Mouse (Mus musculus) large intestine, adult 2 months (tissue): ENCODE results near the gene Msantd3. TPM values are rescaled to one million over a fixed set of nuclear protein-coding genes. Genes with fewer than 3 reads are reported as not detected.

Experiments
- DNase-seq: peaks from one replicate; pipeline ENCODE4 v3.0.0-alpha.2; 2012; ENCODE audit warnings: low read depth, low spot score
- WGBS: fragments of 180-500 bp; shearing (Covaris S2); methylation state at CpG from one replicate; pipeline ENCODE4 v1.1.7; 2018; 5-methylcytosine and 5-hydroxymethylcytosine counted together
- polyA plus RNA-seq: library from polyadenylated mRNA; depleted of rRNA; stranded (reverse); fragments of >200 nt; gene quantifications from 2 replicates; pipeline ENCODE4 v1.2.3, GENCODE M21; 2012; rRNA removed

Gene Msantd3
- polyA plus RNA-seq, 1 experiment, result 1.6 TPM

GRCm38 (mm10) chr4:48590862-48591261 is 51.1 kb downstream of the Msantd3 start:
- DNase-seq, result no peak
- WGBS, result 84% methylated on average over 7 of the region's 7 CpGs

GRCm38 (mm10) chr4:48591390-48591789 is 51.7 kb downstream of the Msantd3 start:
- no peak for DNase-seq
- WGBS, result 95% methylated on average over 3 of the region's 3 CpGs

GRCm38 (mm10) chr4:48592328-48592727 is 52.6 kb downstream of the Msantd3 start:
- 68% methylated on average over 5 of the region's 5 CpGs for WGBS
- no peak for DNase-seq

- no peak for DNase-seq
- WGBS, result 89% methylated on average over 7 of the region's 7 CpGs
Observed at GRCm38 (mm10) chr4:48592844-48593243, 53.1 kb downstream of the Msantd3 start.

DNA sequence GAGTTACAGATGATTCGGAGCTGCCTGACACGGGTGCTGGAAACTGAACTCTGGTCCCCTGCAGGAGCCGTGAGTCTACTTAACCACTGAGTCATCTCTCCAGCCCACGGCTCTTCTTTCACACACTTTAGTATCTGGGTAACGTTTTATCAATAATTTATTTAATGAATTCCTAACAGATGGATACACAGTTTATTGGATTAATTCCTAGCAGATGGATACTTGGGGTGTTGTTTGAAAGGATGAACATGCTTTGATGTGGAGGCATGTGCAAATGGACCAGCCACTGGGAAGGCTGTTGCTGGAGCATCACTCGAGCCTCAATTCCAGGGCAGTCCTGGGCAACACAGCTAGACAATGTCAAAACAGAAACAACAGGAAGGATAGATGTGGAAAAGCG is 56.4 kb downstream of the Msantd3 start:
- 89% methylated on average over 7 of the region's 7 CpGs for WGBS
- DNase-seq, result no peak

- 91% methylated on average over 3 of the region's 3 CpGs for WGBS
- DNase-seq, result no peak
Observed at GRCm38 (mm10) chr4:48605650-48606049, 65.9 kb downstream of the Msantd3 start.

- no peak for DNase-seq
- WGBS, result 92% methylated on average over 9 of the region's 9 CpGs
Observed at GRCm38 (mm10) chr4:48609485-48609884, 69.8 kb downstream of the Msantd3 start.

GRCm38 (mm10) chr4:48610251-48610650 is 70.5 kb downstream of the Msantd3 start:
- WGBS, result 83% methylated on average over 6 of the region's 6 CpGs
- no peak for DNase-seq

Other genes starting within 250 kb of the Msantd3 start
- gene Tex10, start 66.5 kb upstream of the Msantd3 start, polyA plus RNA-seq, result 8.2 and 9.5 TPM in 2 replicates
- 2.5 and 3.4 TPM in 2 replicates for gene Tmeff1, start 45.2 kb downstream of the Msantd3 start, polyA plus RNA-seq
- not detected in 2 replicates for gene Cavin4, start 123.6 kb downstream of the Msantd3 start, polyA plus RNA-seq